Mouse (Mus musculus) G1E (cell line): ENCODE measurements around the gene Itgb3bp.

Experiments used
- CTCF ChIP-seq: IDR thresholded peaks from 2 replicates; pipeline ENCODE4 v1.5.1; 2012; ENCODE audit warnings: low read depth, low read length, inconsistent platforms, mixed read lengths
- GATA1 ChIP-seq: IDR thresholded peaks from 2 replicates; pipeline ENCODE4 v1.6.1; 2012; ENCODE audit warnings: borderline replicate concordance, low read length, inconsistent platforms, mixed read lengths
- TAL1 ChIP-seq: conservative IDR thresholded peaks from 2 replicates; pipeline ENCODE4 v1.6.1; 2012; ENCODE audit warnings: low read depth, low read length, inconsistent platforms, mixed read lengths

DNA sequence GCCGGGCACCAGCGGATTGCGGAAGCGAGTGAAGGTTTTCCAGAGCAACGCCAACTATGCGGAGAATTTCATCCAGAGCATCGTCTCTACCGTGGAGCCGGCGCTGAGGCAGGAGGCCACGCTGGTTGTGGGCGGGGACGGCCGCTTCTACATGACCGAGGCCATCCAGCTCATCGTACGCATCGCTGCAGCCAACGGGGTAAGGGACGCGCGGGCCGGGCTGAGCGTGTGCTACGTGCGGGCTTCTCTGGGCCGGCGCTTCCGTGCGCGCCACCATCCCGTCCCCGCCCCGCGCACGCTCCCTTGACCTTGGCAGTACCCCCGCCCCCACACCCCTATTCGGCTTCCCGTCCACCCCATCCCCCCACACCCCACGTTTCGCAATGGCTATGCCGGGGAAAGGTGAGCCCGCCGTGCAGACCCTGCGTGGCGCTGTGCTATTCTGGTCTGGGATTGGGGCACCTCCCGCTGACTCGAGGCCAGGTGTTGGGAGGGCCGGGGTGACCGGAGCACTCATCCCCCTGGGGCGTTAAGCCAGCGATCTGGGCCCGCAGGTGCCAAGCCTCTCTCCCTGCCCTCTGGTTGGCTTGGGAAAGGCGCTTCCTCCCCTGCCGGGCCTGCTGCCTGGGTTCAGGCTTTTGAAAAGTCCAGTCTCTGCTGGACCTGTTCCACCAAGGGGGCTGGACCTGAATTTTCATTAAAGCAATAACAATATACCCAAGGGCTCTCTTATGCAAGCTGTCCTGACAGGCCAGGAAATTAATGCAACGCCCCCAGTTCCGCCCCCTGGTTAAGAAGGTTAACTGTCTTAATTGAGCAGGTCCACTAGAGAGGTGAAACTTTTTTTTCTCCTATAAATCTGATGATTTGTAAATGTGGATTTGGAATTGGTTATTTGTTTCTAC lies at the start of gene Itgb3bp:
- TF ChIP-seq CTCF (no peak), GATA1 (no peak), TAL1 (no peak)
